Mouse (Mus musculus): ENCODE measurements around the gene Slc25a11.

Slc25a11 gene

GRCm38 (mm10) chr11:70646691-70647650 lies at the start of gene Slc25a11, which contains the start of gene Rnf167:
TSS of gene Slc25a11 (minus strand) at chr11:70647479.
TSS of gene Rnf167 (plus strand) at chr11:70647235.
- peak; percentile 91 to 96 for DNase-seq (ENCODE audit: low spot score in 2 of 2)

DNA sequence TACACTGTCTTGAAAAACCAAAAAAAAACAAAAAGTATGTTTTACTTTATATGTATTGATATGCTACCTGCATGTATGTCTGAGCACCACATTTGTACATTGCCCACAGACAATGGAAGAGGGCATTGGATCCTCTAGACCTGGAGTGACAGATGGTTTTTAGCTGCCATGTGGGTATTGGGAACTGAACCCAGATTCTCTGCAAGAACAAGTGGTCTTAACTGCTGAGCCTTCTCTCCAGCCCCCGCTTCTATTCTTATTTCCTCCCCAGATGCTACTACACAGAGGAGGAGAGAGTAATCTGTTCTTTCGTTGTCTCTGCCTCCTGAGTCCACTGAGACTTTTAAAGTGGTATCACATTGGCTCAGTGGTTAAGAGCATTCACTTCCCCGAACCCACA lies 46.2 kb upstream of the Slc25a11 start:
- no peak for DNase-seq (ENCODE audit: low spot score in 2 of 2)

- no peak for DNase-seq (ENCODE audit: low spot score in 2 of 2)
Measured at GRCm38 (mm10) chr11:70689578-70689977, 42.3 kb upstream of the Slc25a11 start.

- DNase-seq (ENCODE audit: low spot score in 2 of 2), result no peak
Measured at GRCm38 (mm10) chr11:70688372-70688771, 41.1 kb upstream of the Slc25a11 start.

GRCm38 (mm10) chr11:70687601-70688199 lies 40.4 kb upstream of the Slc25a11 start, which contains the start of gene Camta2:
TSS of gene Camta2 (minus strand) at chr11:70688105.
- peak; percentile 83 to 88 for DNase-seq (ENCODE audit: low spot score in 2 of 2)

- DNase-seq (ENCODE audit: low spot score in 2 of 2), result peak in 1 of 2 experiments; percentile 26
Measured at GRCm38 (mm10) chr11:70686901-70687566, 39.8 kb upstream of the Slc25a11 start.

DNA sequence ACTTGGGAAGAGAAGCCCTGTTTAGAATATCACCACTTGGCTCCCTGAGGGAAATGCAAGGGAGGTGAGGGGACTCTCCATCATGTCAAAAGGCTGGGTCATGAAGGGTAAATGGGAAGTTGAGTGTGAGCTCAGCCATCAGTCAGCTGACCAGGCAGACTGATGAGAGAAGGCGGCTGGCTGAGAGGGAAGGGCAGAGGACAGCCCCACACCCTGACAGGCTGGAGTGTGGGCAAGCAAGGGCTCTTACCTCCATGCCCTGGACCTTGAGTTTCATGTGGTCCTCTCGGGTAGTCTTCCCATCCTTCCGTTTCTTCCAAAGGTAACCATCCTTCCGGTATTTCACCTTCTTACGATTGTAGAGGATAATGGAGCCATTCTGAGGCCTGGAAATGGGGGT lies 36.4 kb upstream of the Slc25a11 start:
- DNase-seq (ENCODE audit: low spot score in 2 of 2), result no peak

- no peak for DNase-seq (ENCODE audit: low spot score in 2 of 2)
Measured at GRCm38 (mm10) chr11:70681897-70682581, 34.8 kb upstream of the Slc25a11 start.

GRCm38 (mm10) chr11:70681170-70681569 lies 33.9 kb upstream of the Slc25a11 start:
- DNase-seq (ENCODE audit: low spot score in 2 of 2), result no peak

- DNase-seq (ENCODE audit: low spot score in 2 of 2), result no peak
Measured at GRCm38 (mm10) chr11:70679894-70680293, 32.6 kb upstream of the Slc25a11 start.

- DNase-seq (ENCODE audit: low spot score in 2 of 2), result no peak
Measured at GRCm38 (mm10) chr11:70679361-70679760, 32.1 kb upstream of the Slc25a11 start.

DNA sequence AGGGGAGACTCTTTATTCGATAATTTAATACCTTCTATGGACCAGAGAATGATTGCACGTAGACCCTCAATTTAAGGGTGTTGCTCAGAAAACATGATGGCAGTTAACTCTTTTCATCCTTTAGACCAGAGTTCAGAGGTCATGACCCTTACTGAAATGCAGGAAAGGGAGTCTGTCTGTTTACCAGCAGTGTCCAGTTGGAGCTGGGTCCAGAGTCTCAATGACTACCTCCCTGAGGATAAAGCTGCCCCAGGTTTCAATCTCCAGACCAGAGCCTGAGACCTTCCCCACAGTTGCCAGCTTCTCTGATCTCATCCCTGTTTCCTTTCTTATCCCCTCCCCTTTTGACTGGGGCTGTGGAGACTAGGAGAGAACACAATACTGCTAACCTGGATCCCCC lies 31.3 kb upstream of the Slc25a11 start:
- DNase-seq (ENCODE audit: low spot score in 2 of 2), result no peak

DNA sequence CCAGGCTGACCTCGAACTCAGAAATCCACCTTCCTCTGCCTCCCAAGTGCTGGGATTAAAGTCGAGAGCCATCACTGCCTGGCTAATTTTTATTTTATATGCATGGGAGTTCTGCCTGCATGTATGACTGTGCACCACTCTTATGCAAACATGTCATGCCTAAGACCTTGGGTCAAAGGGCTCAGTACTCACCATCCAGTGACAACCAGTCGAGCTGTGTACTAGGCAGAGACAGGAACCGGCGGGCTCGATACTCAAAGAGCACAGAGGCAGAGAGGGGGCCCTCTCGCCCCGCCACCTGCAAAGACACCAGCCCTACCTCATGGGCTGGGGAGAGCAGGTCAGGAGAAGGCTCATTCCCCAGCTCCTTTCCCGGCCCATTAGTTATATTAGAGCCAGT lies 30.8 kb upstream of the Slc25a11 start:
- DNase-seq (ENCODE audit: low spot score in 2 of 2), result no peak

DNA sequence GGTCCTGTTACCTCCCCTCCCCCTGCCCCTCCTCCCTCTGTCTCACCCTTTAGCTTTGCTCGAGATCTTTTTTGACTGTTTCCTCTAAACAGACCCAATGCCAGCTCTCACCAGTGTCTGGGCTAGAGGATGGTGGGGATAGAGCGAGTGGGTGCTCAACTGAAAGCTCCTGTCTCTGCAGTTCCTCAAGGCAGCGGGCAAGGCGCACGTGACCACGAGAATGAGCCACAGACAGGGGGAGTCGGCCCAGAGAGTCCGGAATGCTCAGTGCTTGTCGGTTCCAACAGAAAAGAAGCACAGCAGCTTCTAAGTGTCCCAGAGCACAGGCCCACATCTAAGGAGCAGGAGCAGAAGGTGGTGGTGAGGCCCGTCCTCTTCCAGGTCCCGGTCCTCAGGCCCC lies 27.2 kb upstream of the Slc25a11 start:
- no peak for DNase-seq (ENCODE audit: low spot score in 2 of 2)

DNA sequence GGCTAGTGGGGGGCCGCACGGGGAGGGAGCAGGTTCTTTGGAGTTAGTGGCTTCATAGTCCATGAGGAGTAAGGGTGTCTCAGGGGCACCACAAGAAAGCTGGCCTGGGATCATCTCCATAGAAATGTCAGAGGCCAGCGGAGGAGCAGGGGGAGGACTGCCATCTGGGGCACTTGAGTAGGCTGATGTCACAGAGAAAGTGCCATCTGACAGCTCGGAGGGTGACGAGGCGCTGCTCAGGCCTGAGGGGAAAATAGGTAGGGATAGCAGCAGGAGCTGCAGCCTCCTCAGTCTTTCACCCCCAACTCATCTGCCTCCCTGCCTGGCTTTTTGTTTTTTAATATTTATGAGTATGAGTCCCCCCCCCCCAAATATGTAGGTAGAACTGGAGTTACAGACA lies 26.7 kb upstream of the Slc25a11 start:
- DNase-seq (ENCODE audit: low spot score in 2 of 2), result no peak

- no peak for DNase-seq (ENCODE audit: low spot score in 2 of 2)
Measured at GRCm38 (mm10) chr11:70671333-70672047, 24.2 kb upstream of the Slc25a11 start.

DNA sequence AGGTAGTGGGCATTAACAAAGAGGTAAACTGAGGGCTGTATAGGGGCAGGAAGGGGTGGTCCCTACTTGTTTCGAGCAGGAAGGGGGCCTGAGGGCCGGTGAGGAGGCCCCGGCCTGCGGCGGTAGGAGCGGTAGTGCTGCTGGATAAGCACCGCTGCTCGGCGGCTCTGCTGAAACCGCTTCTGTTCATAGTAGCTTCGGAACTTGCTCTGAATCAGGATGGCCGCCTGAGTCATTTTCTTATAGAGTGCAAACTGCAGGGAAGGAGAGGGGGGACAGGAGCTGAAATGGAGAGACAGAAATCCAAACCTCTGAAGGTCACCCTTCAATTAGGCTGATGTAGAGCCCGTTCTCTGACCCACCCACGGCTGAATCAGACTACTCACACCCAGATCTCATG lies 23.2 kb upstream of the Slc25a11 start:
- DNase-seq (ENCODE audit: low spot score in 2 of 2), result no peak

GRCm38 (mm10) chr11:70669582-70670345 lies 22.5 kb upstream of the Slc25a11 start:
- peak in 1 of 2 experiments; percentile 70 for DNase-seq (ENCODE audit: low spot score in 2 of 2)

DNA sequence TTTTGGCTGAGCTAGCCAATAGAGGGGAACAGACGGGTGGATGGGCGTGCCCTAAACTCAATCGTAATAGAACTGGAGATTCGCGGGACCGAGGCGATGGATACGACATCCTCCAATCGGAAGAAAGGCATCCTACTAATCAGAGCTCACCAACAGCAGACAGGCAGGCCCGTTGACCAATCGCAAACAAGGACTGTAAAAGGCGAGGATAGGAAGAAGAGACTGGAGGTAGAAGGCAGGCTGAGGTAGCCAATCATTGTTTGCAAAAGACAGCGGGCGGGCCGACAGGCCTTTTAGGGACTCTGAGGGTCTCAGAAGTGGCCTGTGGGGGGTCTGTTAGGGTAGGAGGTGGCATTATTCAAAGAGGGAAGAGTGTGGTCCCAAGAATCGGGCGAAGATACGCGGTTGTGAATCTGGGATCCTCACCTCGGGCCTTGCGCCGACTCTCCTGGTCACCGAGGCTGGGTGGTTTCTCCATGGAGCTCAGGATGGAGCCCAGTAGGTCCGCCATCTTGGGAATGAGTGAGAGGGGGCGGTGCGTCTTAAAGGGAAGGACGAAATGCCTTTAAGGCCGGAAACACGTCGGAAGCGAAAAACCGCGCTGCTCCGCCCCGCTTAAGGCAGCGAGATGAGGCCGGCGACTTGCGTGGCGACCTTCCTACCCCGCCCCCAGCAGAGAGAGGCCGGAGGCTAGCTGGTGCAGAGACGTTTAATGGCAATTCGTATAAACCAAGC lies 21.7 kb upstream of the Slc25a11 start, which contains the start of gene Spag7:
Spag7 (minus strand) TSS at position 646 of the 735 bp plus-strand sequence.
- peak; percentile 93 to 96 for DNase-seq (ENCODE audit: low spot score in 2 of 2)
